ENCODE assay signal across 13 mouse cellular contexts in the genomic region with DNA sequence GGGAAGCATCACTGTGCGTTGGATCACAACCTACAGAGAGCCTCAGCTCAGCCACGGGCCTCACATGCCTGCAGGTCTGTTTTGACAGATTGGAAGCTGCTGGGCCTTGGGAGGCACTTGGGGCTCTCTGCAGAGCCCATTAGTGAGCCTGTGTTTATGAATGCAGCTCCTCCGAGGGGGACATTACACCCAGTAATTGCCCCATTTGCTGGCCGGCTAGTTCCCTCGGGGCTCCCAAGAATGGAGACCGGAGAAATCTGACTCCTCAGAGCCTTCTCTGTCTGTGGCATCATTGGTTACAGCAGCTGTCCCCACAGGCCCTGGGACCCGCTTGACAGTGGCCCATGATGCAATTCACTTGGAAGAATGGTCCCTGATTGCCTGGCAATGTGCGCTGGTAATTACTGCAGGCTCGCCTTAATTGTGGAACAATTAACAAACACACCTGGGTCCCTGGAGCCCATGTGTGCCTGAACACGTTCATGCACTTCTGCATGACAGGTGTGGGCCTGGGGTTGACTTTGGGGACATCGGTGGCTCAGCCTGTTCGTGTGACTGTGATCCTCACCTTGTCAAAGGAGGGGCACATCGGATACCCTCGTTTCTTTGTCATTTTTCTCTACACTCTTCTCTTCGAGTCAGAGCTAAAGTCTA. TPM values are rescaled to one million over a fixed set of nuclear protein-coding genes. Genes with fewer than 3 reads are reported as not detected.
DNase-seq lines count a peak whose midpoint lies in the region; ATAC-seq and TF ChIP-seq lines count a peak whose summit lies in the region.
"Had no signal": no experiment of that assay in that cellular context is flagged by ENCODE, and none has a peak within 500 bp of the region (broad histone marks: within the 10 kb centered on the region; RNA-seq: fewer than 3 reads in every experiment).

No protein-coding gene starts in this region.

- peak overlapping the region; percentile 59; the same call in 1 of the 2 replicates for H3K27ac ChIP-seq in layer of hippocampus, adult 2 months
- peak overlapping the region; percentile 64; the same call in 1 of the 2 replicates for H3K27ac ChIP-seq in hindbrain, embryonic 10.5 days
- H3K27ac ChIP-seq in limb, embryonic 15.5 days: 0 out of 2 replicates have a peak overlapping the region, but pooled peaks have one; percentile 22
- no peak overlapping the region for H3K27ac ChIP-seq in kidney, embryonic 16.5 days (ENCODE audit: low read length)
- H3K27ac ChIP-seq: heart, embryonic 13.5 days had no signal

- no peaks in the 10 kb centered on the region for H3K27me3 ChIP-seq in hindbrain, embryonic 10.5 days (ENCODE audit: insufficient read depth, poor library complexity, severe bottlenecking)
- H3K27me3 ChIP-seq in limb, embryonic 15.5 days: no peaks in the 10 kb centered on the region
- H3K27me3 ChIP-seq in kidney, embryonic 16.5 days (ENCODE audit: insufficient read depth, low read length): no peaks in the 10 kb centered on the region
- H3K27me3 ChIP-seq: heart, embryonic 13.5 days had no signal

- H3K36me3 ChIP-seq in hindbrain, embryonic 10.5 days: peaks cover 79% of the 10 kb centered on the region
- peaks cover 52% of the 10 kb centered on the region for H3K36me3 ChIP-seq in limb, embryonic 15.5 days
- peaks cover 35% of the 10 kb centered on the region for H3K36me3 ChIP-seq in kidney, embryonic 16.5 days (ENCODE audit: insufficient read depth, low read length)

- TF ChIP-seq CTCF in layer of hippocampus, adult 2 months (conservative IDR thresholded peaks at IDR 0.05): no peak

- no peak overlapping the region for H3K4me3 ChIP-seq in layer of hippocampus, adult 2 months
- H3K4me3 ChIP-seq in hindbrain, embryonic 10.5 days: no peak overlapping the region
- no peak overlapping the region for H3K4me3 ChIP-seq in limb, embryonic 15.5 days
- no peak overlapping the region for H3K4me3 ChIP-seq in kidney, embryonic 16.5 days (ENCODE audit: low read length)
- H3K4me3 ChIP-seq: heart, embryonic 13.5 days had no signal

- DNase-seq in layer of hippocampus, adult 2 months (ENCODE audit: low spot score in 2 of 2): no peak
- no peak for DNase-seq in layer of hippocampus, postnatal 36 days
- peak; percentile 28 for DNase-seq in hindbrain, embryonic 10.5 days (ENCODE audit: low spot score)
- peak; percentile 39 for DNase-seq in retina, embryonic 14.5 days (ENCODE audit: low spot score)
- DNase-seq in liver: no peak
- no peak for DNase-seq in urinary bladder, postnatal 36 days (ENCODE audit: low spot score in 2 of 2)
- DNase-seq: cerebellum, adult 11-12 months; gastrocnemius, postnatal 14 days; lung, embryonic 14.5 days had no signal

- ATAC-seq in limb, embryonic 15.5 days (ENCODE audit: insufficient number of reproducible peaks, low FRiP score, low TSS enrichment, low read depth): no peak
- ATAC-seq in kidney, embryonic 16.5 days (ENCODE audit: low FRiP score, low TSS enrichment): no peak
- ATAC-seq: inflammation-experienced regulatory T-cells, adult 6 months had no signal

- no peak overlapping the region for H3K4me2 ChIP-seq in limb, embryonic 15.5 days
- H3K4me2 ChIP-seq in kidney, embryonic 16.5 days (replicated peaks; ENCODE audit: low read depth, low read length): no peak overlapping the region
- H3K4me2 ChIP-seq: heart, embryonic 13.5 days; lung, embryonic 14.5 days had no signal

- H3K9me3 ChIP-seq in hindbrain, embryonic 10.5 days: no peaks in the 10 kb centered on the region
- H3K9me3 ChIP-seq in limb, embryonic 15.5 days: no peaks in the 10 kb centered on the region
- H3K9me3 ChIP-seq in kidney, embryonic 16.5 days (ENCODE audit: low read length): no peaks in the 10 kb centered on the region
- H3K9me3 ChIP-seq: heart, embryonic 13.5 days had no signal

- H3K4me1 ChIP-seq in hindbrain, embryonic 10.5 days (replicated peaks): peaks cover 9% of the 10 kb centered on the region; the same call in 1 of the 2 replicates
- H3K4me1 ChIP-seq in limb, embryonic 15.5 days: peaks cover 7% of the 10 kb centered on the region
- no peaks in the 10 kb centered on the region for H3K4me1 ChIP-seq in kidney, embryonic 16.5 days (ENCODE audit: insufficient read depth, low read length)
- H3K4me1 ChIP-seq: heart, embryonic 13.5 days had no signal

- no peak overlapping the region for H3K9ac ChIP-seq in limb, embryonic 15.5 days
- no peak overlapping the region for H3K9ac ChIP-seq in kidney, embryonic 16.5 days (replicated peaks; ENCODE audit: low read length)
- H3K9ac ChIP-seq: heart, embryonic 13.5 days; lung, embryonic 14.5 days had no signal

- WGBS in hindbrain, embryonic 10.5 days: 67% methylated on average over 15 of the region's 15 CpGs
- 32% methylated on average over 15 of the region's 15 CpGs for WGBS in limb, embryonic 15.5 days
- WGBS in kidney, embryonic 16.5 days: 43% methylated on average over 15 of the region's 15 CpGs

RNA-seq across cellular contexts. Expression of a gene that starts 51.6 kb away (rescaled TPM):
- total RNA-seq in layer of hippocampus, adult 2 months (2021): 1 to 10 TPM; 3.3 to 4.1 TPM
- 1 to 10 TPM; 2.6 to 3.3 TPM for total RNA-seq in layer of hippocampus, postnatal 36 days (2021)
- polyA plus RNA-seq in hindbrain, embryonic 10.5 days (2016; fragmentation: Nextera tagmentation; extraction: Ambion mirVana): 3.7 and 5.0 TPM in 2 replicates
- 3.8 and 4.6 TPM in 2 replicates for polyA plus RNA-seq in limb, embryonic 15.5 days (2015; fragmentation: Nextera tagmentation; extraction: Ambion mirVana)
- polyA plus RNA-seq in kidney, embryonic 16.5 days (2015; fragmentation: Nextera tagmentation; extraction: Ambion mirVana): 7.6 and 7.7 TPM in 2 replicates

Comparison
In these comparisons a context has a peak if more than half of its experiments do, and no peak if none do; other contexts are left out.
1. DNase-seq: peak in hindbrain, embryonic 10.5 days (single experiment) and retina, embryonic 14.5 days (single experiment); none in layer of hippocampus, adult 2 months (0 of 2), layer of hippocampus, postnatal 36 days (0 of 2), liver (single experiment) and urinary bladder, postnatal 36 days (0 of 2).